Mouse (Mus musculus) left cerebral cortex, adult 2 months (tissue): ENCODE measurements around the gene Lpo. TPM values are rescaled to one million over a fixed set of nuclear protein-coding genes. Genes with fewer than 3 reads are reported as not detected.
A peak's percentile ranks its signal among the peaks of the same experiment; 100 is the strongest.

Experiments
- DNase-seq, 2 experiments: peaks; one replicate each; pipeline ENCODE4 v3.0.0; 2021 to 2022; ENCODE audit warnings: low spot score in 2 of 2, mixed read lengths in 1 of 2; ENCODE audit errors: extremely low spot score in 1 of 2
- H3K27ac ChIP-seq: fragments of 200-600 bp; 2 replicates; pipeline ENCODE4 v1.8.1; 2022
- H3K4me3 ChIP-seq: fragments of 200-600 bp; 2 replicates; pipeline ENCODE4 v1.8.1; 2022
- CTCF ChIP-seq: fragments of 200-600 bp; IDR thresholded peaks from 2 replicates; pipeline ENCODE4 v1.8.1; 2022; ENCODE audit warnings: antibody characterized with exemption, mild to moderate bottlenecking, moderate library complexity
- intact Hi-C: fragments of 180-260 bp; cut with DNase I; formaldehyde crosslinking; loops from one replicate; pipeline ENCODE4 v1.15.1; 2025
- total RNA-seq, 2 experiments: library from RNA; stranded (reverse); gene quantifications; 2 replicates each; pipeline ENCODE4 v1.2.3; 2021

The Lpo gene
- total RNA-seq, 2 experiments from 2014 or later: 0.45 to 0.75 TPM

- H3K27ac ChIP-seq: no peak overlapping the region
- TF ChIP-seq CTCF: no peak
- intact Hi-C loops: no loop called here
- no peak for DNase-seq
- no peak overlapping the region for H3K4me3 ChIP-seq
Observed at GRCm38 (mm10) chr11:87846968-87847600, 19.0 kb upstream of the Lpo start.

GRCm38 (mm10) chr11:87841436-87841835 is 13.3 kb upstream of the Lpo start:
- Histone ChIP-seq H3K27ac (no peak overlapping the region), H3K4me3 (no peak overlapping the region)
- TF ChIP-seq CTCF: no peak
- DNase-seq: no peak
- intact Hi-C loops: no loop called here

GRCm38 (mm10) chr11:87840676-87841075 is 12.6 kb upstream of the Lpo start:
- no peak for DNase-seq
- no peak overlapping the region for H3K4me3 ChIP-seq
- intact Hi-C loops: no loop called here
- TF ChIP-seq CTCF: no peak
- H3K27ac ChIP-seq: no peak overlapping the region

GRCm38 (mm10) chr11:87821502-87821901 is 6.6 kb downstream of the Lpo start:
- no peak for DNase-seq
- TF ChIP-seq CTCF: no peak
- peak overlapping the region; percentile 59; the same call in 1 of the 2 replicates for H3K27ac ChIP-seq
- H3K4me3 ChIP-seq: no peak overlapping the region
- intact Hi-C loops: no loop called here

- H3K4me3 ChIP-seq: peak overlapping the region; percentile 57
- TF ChIP-seq CTCF: no peak
- H3K27ac ChIP-seq: no peak overlapping the region
- intact Hi-C loops: loop anchor here (2.0 kb wide), 1 partner anchor 155 kb away; the partner anchor contains the start of gene Rnf43
- no peak for DNase-seq
Observed at GRCm38 (mm10) chr11:87817443-87817773, 10.7 kb downstream of the Lpo start.

- Histone ChIP-seq H3K27ac (peak overlapping the region; percentile 20; the same call in 1 of the 2 replicates), H3K4me3 (peak overlapping the region; percentile 57)
- DNase-seq: peak; percentile 44 to 58
Observed at GRCm38 (mm10) chr11:87816707-87817442, 11.2 kb downstream of the Lpo start.

GRCm38 (mm10) chr11:87814831-87815230 is 13.3 kb downstream of the Lpo start:
- TF ChIP-seq CTCF: no peak
- H3K4me3 ChIP-seq: no peak overlapping the region
- intact Hi-C loops: no loop called here
- no peak for DNase-seq
- no peak overlapping the region for H3K27ac ChIP-seq

More at GRCm38 (mm10) chr11:87816707-87817442, 11.2 kb downstream of the Lpo start:
- peak; percentile 84 for TF ChIP-seq CTCF
- intact Hi-C loops: loop anchor here (2.0 kb wide), 1 partner anchor 154 kb away; the partner anchor contains the start of gene Rnf43

GRCm38 (mm10) chr11:87811396-87811795 is 16.7 kb downstream of the Lpo start:
- Histone ChIP-seq H3K27ac (no peak overlapping the region), H3K4me3 (no peak overlapping the region)
- no peak for DNase-seq
- intact Hi-C loops: no loop called here
- TF ChIP-seq CTCF: no peak

GRCm38 (mm10) chr11:87808236-87808635 is 19.9 kb downstream of the Lpo start:
- Histone ChIP-seq H3K27ac (no peak overlapping the region), H3K4me3 (no peak overlapping the region)
- no peak for DNase-seq
- intact Hi-C loops: loop anchor here (5.0 kb wide), 1 partner anchor 149 kb away; no protein-coding TSS in a partner anchor
- no peak for TF ChIP-seq CTCF

- no peak overlapping the region for H3K27ac ChIP-seq
- no peak for DNase-seq
- no peak overlapping the region for H3K4me3 ChIP-seq
- intact Hi-C loops: loop anchor here (5.0 kb wide), 1 partner anchor 150 kb away; no protein-coding TSS in a partner anchor
- no peak for TF ChIP-seq CTCF
Observed at GRCm38 (mm10) chr11:87807433-87807832, 20.7 kb downstream of the Lpo start.

- no peak overlapping the region for H3K27ac ChIP-seq
- H3K4me3 ChIP-seq: no peak overlapping the region
- no peak for DNase-seq
- intact Hi-C loops: loop anchor here (5.0 kb wide), 1 partner anchor 152 kb away; no protein-coding TSS in a partner anchor
- TF ChIP-seq CTCF: peak; percentile 50
Observed at GRCm38 (mm10) chr11:87805448-87805847, 22.6 kb downstream of the Lpo start.

- no peak for DNase-seq
- Histone ChIP-seq H3K27ac (no peak overlapping the region), H3K4me3 (no peak overlapping the region)
- TF ChIP-seq CTCF: peak; percentile 48
- intact Hi-C loops: no loop called here
Observed at GRCm38 (mm10) chr11:87802621-87803020, 25.5 kb downstream of the Lpo start.
